Mouse (Mus musculus): Measurements from ENCODE around the gene Plvap. TPM values are rescaled to one million over a fixed set of nuclear protein-coding genes. Genes with fewer than 3 reads are reported as not detected.
"Not testable (repeated sequence)": the region's sequence is repeated elsewhere in the genome, so short reads cannot be mapped to it uniquely, and the experiment has no call there.

Plvap gene
- polyA plus RNA-seq, 1 experiment from 2014 or later, result 24.3 TPM

DNA sequence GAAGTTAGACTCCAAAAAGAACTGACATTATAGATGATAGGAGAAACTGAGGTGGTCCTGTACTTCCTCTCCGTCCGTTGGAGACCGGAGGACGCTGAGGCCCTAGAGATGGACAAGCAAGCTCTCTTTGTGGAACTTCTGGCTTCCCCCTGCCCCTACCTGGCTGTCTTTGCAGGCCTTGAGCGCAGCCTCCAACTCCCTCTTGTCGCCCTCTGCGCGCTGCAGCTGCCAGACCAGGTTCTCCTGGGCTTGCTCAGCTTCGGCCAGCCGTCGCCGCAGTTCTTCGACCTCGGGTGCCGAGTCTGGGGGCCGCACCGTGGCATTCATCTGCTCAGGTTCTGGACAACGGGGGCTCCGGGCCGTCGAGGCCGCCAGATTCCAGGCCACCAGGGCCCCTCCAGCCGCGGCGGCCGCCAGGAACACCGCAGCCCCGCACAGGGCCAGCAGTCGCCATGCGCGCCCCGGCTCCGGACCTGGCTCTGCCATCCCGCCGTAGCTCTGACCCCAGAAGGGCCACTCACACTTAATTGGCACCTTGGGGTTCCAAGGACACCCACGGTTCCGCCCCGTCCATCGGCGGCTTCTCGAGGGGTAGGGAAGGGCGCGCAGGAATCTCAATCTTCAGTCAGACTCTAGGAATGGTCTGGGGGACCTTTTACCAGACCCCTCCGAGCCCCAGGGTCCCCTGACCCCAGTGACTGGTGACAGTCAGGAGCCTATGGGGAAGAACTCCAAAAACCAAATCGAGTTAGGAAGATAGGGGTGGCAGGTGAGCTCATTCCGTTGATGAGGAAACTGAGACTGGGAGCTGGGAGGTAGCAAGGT, 13.9 kb upstream of the Plvap start, which contains the start of gene Ccdc194:
Gene Ccdc194 (minus strand): TSS at position 486 of the 825 bp plus-strand sequence.
- Histone ChIP-seq H3K4me1 (replicated peaks) (peaks cover 26% of the 10 kb centered on the region), H3K4me3 (replicated peaks) (no peak within 1 kb of the TSS), H3K9me3 (replicated peaks) (no peaks in the 10 kb centered on the region), H3K27me3 (peaks cover 38% of the 10 kb centered on the region), H3K9ac (no peak within 1 kb of the TSS), H3K36me3 (no peaks in the 10 kb centered on the region), H3K27ac (peak within 1 kb of the TSS; percentile 27; the same call in 1 of the 2 replicates), H3K4me2 (no peak within 1 kb of the TSS)
- ATAC-seq (ENCODE audit: low read depth) (no peak), DNase-seq (no peak)
- WGBS (ENCODE audit: insufficient replicate concordance), result 35% methylated on average over 46 of the region's 46 CpGs

DNA sequence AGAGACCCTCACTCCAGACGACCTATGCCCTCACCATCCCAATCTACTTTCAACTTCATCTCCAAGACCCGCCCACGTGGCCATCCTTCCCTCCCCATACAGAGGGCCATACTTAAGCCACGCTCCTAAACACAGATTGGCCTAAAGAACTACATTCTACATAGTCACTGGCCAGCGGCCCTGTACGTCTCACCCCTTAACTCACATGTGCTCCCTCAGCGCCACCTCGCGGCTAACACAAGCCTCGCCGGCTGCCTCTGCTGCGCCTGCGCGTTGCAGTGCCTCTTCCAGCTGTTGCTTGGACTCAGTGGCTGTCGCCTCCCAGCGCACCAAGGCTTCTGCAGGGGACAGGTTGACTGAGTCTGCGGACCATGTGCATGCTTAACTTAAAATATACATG, 10.1 kb upstream of the Plvap start:
- no peak overlapping the region for H3K9ac ChIP-seq
- DNase-seq (peak; percentile 84), ATAC-seq (ENCODE audit: low read depth) (peak; percentile 82)
- peaks cover 17% of the 10 kb centered on the region for H3K4me1 ChIP-seq (replicated peaks)
- H3K27me3 ChIP-seq, result peaks cover 24% of the 10 kb centered on the region
- no peaks in the 10 kb centered on the region for H3K36me3 ChIP-seq
- no peak overlapping the region for H3K4me3 ChIP-seq (replicated peaks)
- no peak overlapping the region for H3K27ac ChIP-seq
- WGBS (ENCODE audit: insufficient replicate concordance), result 4% methylated on average over 17 of the region's 17 CpGs
- H3K9me3 ChIP-seq (replicated peaks), result no peaks in the 10 kb centered on the region
- no peak overlapping the region for H3K4me2 ChIP-seq

DNA sequence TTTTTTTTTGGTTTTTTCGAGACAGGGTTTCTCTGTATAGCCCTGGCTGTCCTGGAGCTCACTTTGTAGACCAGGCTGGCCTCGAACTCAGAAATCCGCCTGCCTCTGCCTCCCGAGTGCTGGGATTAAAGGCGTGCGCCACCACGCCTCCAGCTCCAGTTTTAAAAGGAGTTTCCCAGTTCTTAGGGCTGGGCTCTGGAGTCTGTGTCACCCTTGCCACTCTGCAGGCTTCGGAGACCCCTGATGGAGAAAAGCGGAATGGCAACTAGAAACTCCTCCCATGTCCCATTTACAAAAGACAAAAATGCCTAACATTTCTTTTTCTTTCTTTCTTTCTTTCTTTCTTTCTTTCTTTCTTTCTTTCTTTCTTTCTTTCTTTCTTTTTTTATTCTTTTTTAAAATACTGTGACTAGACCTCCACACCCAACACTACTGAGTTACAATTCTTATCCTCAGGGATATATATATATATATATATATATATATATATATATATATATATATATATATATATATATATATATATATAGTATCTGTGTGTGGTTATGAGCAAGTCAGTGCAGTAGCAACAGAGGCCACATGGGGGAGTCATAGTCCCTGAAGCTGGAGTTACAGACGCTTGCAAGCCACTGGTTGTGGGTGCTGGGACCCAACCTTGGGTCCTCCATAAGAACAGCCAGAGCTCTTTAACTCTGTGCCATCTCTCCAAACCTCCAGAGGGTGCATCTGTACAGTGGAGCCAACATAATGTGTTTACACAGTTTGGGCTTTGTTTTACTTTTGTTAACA, 7.7 kb upstream of the Plvap start:
- H3K27ac ChIP-seq; DNase-seq; ATAC-seq (ENCODE audit: low read depth); H3K9me3 ChIP-seq (replicated peaks); H3K4me3 ChIP-seq (replicated peaks); H3K36me3 ChIP-seq; H3K4me1 ChIP-seq (replicated peaks); H3K4me2 ChIP-seq; H3K27me3 ChIP-seq; H3K9ac ChIP-seq: not testable (repeated sequence)
- WGBS (ENCODE audit: insufficient replicate concordance), result 21% methylated on average over 10 of the region's 10 CpGs

DNA sequence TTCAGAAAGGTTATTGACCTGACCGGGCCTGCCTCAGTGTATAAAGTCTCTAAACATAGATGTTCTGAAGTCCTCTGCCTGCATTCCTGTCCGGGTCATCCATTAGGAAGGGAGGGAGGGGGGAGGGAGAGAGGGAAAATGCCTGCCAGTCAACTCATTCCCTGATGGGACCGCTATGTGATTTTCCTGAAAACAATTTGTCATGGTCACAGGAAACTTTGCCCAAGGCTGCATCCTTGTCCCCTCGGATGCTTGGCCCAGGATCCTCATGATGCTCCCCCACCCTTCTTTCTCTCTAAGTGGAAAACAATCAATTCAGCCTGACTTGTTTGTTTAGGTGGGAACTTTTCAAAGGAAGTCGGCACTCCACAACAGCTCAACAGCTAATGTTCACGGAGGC, 5.2 kb upstream of the Plvap start:
- DNase-seq, result no peak
- H3K36me3 ChIP-seq, result no peaks in the 10 kb centered on the region
- H3K4me1 ChIP-seq (replicated peaks), result peaks cover 19% of the 10 kb centered on the region
- no peak overlapping the region for H3K27ac ChIP-seq
- 39% methylated on average over 6 of the region's 6 CpGs for WGBS (ENCODE audit: insufficient replicate concordance)
- no peak overlapping the region for H3K4me2 ChIP-seq
- no peak overlapping the region for H3K4me3 ChIP-seq (replicated peaks)
- H3K9ac ChIP-seq, result no peak overlapping the region
- H3K9me3 ChIP-seq (replicated peaks), result no peaks in the 10 kb centered on the region
- no peak for ATAC-seq (ENCODE audit: low read depth)
- H3K27me3 ChIP-seq, result no peaks in the 10 kb centered on the region

DNA sequence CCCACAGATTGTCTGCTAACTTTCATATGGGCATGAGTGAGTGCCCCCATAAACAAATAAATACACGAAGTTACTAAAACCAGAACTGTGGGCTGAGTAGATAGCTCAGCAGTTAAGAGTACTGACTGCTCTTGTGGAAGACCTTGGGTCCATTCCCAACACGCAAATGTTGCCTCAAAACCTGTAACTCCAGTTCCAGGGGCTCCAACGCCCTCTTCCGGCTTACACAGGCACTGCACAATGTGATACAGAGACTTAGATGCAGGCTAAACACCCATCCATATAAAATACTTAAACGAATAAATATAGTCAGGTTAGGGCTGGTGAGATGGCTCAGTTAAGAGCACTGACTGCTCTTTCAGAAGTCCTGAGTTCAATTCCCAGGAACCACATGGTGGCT, 3.5 kb upstream of the Plvap start:
- H3K27me3 ChIP-seq, result peaks cover 11% of the 10 kb centered on the region
- no peak overlapping the region for H3K27ac ChIP-seq
- H3K4me3 ChIP-seq (replicated peaks), result no peak overlapping the region
- H3K36me3 ChIP-seq, result no peaks in the 10 kb centered on the region
- H3K4me1 ChIP-seq (replicated peaks), result peaks cover 25% of the 10 kb centered on the region
- WGBS (ENCODE audit: insufficient replicate concordance), result 57% methylated on average over 5 of the region's 5 CpGs
- no peak for DNase-seq
- ATAC-seq (ENCODE audit: low read depth), result no peak
- no peaks in the 10 kb centered on the region for H3K9me3 ChIP-seq (replicated peaks)
- no peak overlapping the region for H3K4me2 ChIP-seq
- H3K9ac ChIP-seq, result no peak overlapping the region

DNA sequence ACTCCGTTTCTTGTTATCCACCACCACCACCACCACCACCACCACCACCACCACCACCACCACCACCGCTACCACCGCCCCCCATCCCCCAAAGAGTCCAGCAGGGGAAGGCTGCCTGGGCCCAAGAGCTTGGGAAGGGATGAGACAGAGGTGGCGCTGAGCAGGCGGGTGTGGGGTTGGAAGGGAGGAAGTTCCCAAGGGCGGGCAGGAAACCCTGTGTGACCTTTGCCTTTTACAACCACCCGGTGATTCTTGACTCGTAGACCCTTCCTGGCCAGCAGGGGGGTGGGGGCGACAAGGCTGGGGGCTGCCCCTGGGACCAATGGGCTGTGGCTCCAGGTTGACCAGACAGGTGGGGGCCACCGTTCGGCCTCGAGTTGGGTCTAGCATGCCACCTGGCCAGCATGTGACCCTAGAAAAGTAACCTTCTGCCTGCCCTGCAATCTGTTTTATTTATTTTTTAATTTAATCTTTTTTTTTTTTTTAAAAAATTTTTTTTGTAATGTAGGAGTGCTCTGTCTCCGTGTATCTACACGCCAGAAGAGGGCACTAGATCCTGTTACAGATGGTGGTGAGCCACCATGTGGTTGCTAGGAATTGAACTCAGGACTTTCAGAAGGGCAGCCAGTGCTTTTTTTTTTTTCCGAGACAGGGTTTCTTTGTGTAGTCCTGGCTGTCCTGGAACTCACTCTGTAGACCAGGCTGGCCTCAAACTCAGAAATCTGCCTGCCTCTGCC, 1.6 kb upstream of the Plvap start:
- Histone ChIP-seq H3K27me3 (peaks cover 27% of the 10 kb centered on the region), H3K4me1 (replicated peaks) (peaks cover 28% of the 10 kb centered on the region), H3K4me3 (replicated peaks) (no peak overlapping the region), H3K4me2 (no peak overlapping the region), H3K9me3 (replicated peaks) (no peaks in the 10 kb centered on the region), H3K27ac (no peak overlapping the region), H3K9ac (no peak overlapping the region), H3K36me3 (no peaks in the 10 kb centered on the region)
- WGBS (ENCODE audit: insufficient replicate concordance), result 34% methylated on average over 14 of the region's 15 CpGs
- ATAC-seq (ENCODE audit: low read depth) (no peak), DNase-seq (no peak)

DNA sequence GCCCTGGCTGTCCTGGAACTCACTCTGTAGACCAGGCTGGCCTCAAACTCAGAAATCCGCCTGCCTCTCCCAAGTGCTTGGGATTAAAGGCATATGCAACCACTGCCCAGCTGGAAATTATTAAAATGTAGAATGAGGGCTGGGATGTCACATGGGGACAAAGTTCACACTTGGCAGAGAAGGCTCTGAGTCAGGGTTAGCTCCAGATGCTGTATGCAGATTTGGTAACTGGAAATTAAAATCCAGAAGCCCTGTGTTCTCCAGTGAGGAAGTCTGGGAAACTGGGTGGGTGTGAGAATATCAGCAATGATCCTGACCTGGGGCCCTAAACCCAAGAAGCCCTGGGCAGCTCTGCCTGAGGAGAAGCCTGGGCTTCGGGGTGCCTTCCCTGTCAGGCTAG, 2.2 kb downstream of the Plvap start:
- Histone ChIP-seq H3K27me3 (peaks cover 53% of the 10 kb centered on the region), H3K4me3 (replicated peaks) (no peak overlapping the region), H3K27ac (no peak overlapping the region), H3K36me3 (no peaks in the 10 kb centered on the region), H3K9ac (no peak overlapping the region), H3K9me3 (replicated peaks) (no peaks in the 10 kb centered on the region), H3K4me1 (replicated peaks) (peaks cover 40% of the 10 kb centered on the region), H3K4me2 (peak overlapping the region; percentile 18; the same call in 1 of the 2 replicates)
- WGBS (ENCODE audit: insufficient replicate concordance), result 52% methylated on average over 2 of the region's 2 CpGs
- ATAC-seq (ENCODE audit: low read depth) (no peak), DNase-seq (no peak)

DNA sequence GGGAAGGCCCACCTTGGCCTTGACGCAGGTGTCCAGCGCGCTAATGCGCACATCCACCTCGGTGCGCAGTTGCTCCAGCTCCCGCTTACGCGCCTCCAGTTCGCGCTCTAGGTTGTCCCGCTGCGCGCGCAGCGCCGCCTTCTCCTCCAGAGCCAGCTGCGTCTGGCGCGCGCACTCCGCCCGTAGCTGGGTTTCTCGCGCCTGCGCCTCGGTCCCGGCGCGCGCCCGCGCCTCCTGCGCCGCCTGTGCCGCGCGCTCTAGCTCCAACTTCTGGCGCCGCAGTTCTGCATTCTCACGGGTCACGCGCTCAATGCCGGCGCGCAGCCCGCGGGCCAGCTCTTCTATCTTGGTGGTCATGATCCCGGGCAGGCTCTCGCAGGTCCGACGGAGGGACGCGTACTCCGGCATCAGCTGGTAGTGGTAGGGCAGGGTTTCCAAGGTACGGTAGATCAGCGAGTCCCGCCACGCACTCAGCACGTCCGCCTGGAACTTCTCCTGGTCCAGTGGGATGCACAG, 3.9 kb downstream of the Plvap start:
- 1% methylated on average over 61 of the region's 61 CpGs for WGBS (ENCODE audit: insufficient replicate concordance)

DNA sequence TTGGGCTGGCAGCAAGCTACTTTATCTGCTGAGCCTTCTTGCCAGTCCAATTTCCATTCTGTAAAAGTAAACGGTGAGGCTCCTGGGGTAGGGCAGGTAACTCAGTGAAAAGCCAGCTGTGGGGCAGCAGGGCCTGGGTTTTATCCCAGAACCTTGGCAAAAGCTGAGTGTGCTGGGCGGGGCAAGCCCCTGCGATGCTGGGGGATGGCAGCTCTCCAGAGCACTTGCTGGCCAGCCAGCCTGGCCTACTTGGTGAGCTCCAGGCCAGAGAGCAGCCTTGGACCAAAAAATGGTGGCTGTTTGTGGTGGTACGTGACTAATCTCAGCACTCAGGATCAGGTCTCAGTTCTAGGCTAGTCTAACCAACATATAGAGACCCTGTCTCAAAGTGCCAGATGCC, 5.6 kb downstream of the Plvap start:
- no peak overlapping the region for H3K9ac ChIP-seq
- H3K4me2 ChIP-seq, result no peak overlapping the region
- no peaks in the 10 kb centered on the region for H3K36me3 ChIP-seq
- H3K27me3 ChIP-seq, result peaks cover 50% of the 10 kb centered on the region
- DNase-seq, result no peak
- no peaks in the 10 kb centered on the region for H3K9me3 ChIP-seq (replicated peaks)
- H3K4me3 ChIP-seq (replicated peaks), result no peak overlapping the region
- 57% methylated on average over 4 of the region's 4 CpGs for WGBS (ENCODE audit: insufficient replicate concordance)
- H3K4me1 ChIP-seq (replicated peaks), result peaks cover 18% of the 10 kb centered on the region
- H3K27ac ChIP-seq, result no peak overlapping the region
- no peak for ATAC-seq (ENCODE audit: low read depth)

More for the DNA sequence above, 3.9 kb downstream of the Plvap start:
- Histone ChIP-seq H3K9ac (peak overlapping the region; percentile 41; the same call in 1 of the 2 replicates), H3K9me3 (replicated peaks) (no peaks in the 10 kb centered on the region), H3K27me3 (peaks cover 53% of the 10 kb centered on the region), H3K4me3 (replicated peaks) (peak overlapping the region; percentile 45), H3K4me1 (replicated peaks) (peaks cover 34% of the 10 kb centered on the region), H3K4me2 (peak overlapping the region; percentile 67), H3K36me3 (no peaks in the 10 kb centered on the region), H3K27ac (no peak overlapping the region)
- DNase-seq (peak; percentile 37), ATAC-seq (ENCODE audit: low read depth) (peak; percentile 30)

DNA sequence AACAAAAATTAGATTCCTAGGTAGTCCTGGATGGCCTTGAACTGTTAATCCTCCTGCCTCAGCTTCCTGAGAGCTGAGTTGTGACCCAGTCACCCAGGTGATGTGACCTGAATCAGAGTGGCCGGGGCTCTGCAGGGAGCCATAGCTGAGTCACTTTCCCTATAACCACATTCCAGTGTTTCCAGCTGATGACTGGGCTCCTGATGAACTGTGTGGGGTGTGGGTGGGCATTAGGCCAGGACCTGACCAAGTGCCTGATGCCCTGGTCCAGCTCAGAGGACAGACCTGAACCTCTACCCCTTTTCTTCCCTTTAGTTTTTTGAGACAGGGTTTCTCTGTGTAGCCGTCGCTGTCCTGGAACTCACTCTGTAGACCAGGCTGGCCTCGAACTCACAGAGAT, 6.2 kb downstream of the Plvap start:
- Histone ChIP-seq H3K27ac (no peak overlapping the region), H3K4me3 (replicated peaks) (no peak overlapping the region), H3K9ac (no peak overlapping the region), H3K4me1 (replicated peaks) (peaks cover 15% of the 10 kb centered on the region), H3K36me3 (no peaks in the 10 kb centered on the region), H3K27me3 (peaks cover 45% of the 10 kb centered on the region), H3K9me3 (replicated peaks) (no peaks in the 10 kb centered on the region), H3K4me2 (no peak overlapping the region)
- WGBS (ENCODE audit: insufficient replicate concordance), result 76% methylated on average over 4 of the region's 4 CpGs
- ATAC-seq (ENCODE audit: low read depth) (no peak), DNase-seq (no peak)

DNA sequence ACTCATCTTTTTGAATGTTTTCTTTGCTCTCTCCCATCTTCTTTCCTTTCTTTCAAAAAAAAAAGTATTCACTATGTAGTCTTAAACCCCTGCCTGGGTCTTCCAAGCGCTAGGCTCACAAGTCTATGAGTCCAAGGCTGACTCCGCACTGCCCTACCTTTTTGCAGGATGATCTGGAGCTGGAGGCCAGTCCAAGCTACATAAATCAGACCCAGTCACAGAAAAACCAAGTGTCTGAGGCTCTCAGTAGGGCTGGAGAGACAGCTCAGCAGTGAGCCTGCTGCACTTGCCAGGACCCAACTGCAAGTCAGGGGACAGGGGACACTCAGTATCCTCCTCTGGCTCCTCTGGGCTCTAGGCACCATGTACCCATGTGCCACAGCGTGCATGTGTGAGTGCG, 7.2 kb downstream of the Plvap start:
- DNase-seq, result no peak
- Histone ChIP-seq H3K27ac (no peak overlapping the region), H3K4me2 (no peak overlapping the region), H3K27me3 (peaks cover 35% of the 10 kb centered on the region), H3K4me3 (replicated peaks) (no peak overlapping the region), H3K4me1 (replicated peaks) (peaks cover 21% of the 10 kb centered on the region), H3K36me3 (no peaks in the 10 kb centered on the region), H3K9ac (no peak overlapping the region), H3K9me3 (replicated peaks) (no peaks in the 10 kb centered on the region)
- ATAC-seq (ENCODE audit: low read depth), result no peak
- 82% methylated on average over 4 of the region's 4 CpGs for WGBS (ENCODE audit: insufficient replicate concordance)

Measured in liver, embryonic 13.5 days (tissue).